Comparison of ENCODE assay signal across 29 mouse cellular contexts in genomic region chr2:172062876-172063275, GRCm38 (mm10). TPM values are rescaled to one million over a fixed set of nuclear protein-coding genes. Genes with fewer than 3 reads are reported as not detected.
"Had no signal": no experiment of that assay in that cellular context is flagged by ENCODE, and none has a peak within 500 bp of the region (broad histone marks: within the 10 kb centered on the region; RNA-seq: fewer than 3 reads in every experiment).

No protein-coding gene starts in this region.

- H3K27ac ChIP-seq: embryonic facial prominence, embryonic 10.5 days; embryonic facial prominence, embryonic 12.5 days; embryonic facial prominence, embryonic 13.5 days; embryonic facial prominence, embryonic 15.5 days; forebrain, embryonic 10.5 days; forebrain, embryonic 12.5 days; forebrain, embryonic 13.5 days; forebrain, embryonic 15.5 days; gastrocnemius, adult 2 months; heart, adult 2 months had no signal

- H3K4me2 ChIP-seq: embryonic facial prominence, embryonic 12.5 days; embryonic facial prominence, embryonic 13.5 days; embryonic facial prominence, embryonic 15.5 days; forebrain, embryonic 12.5 days; forebrain, embryonic 13.5 days; forebrain, embryonic 15.5 days had no signal

- H3K4me3 ChIP-seq: embryonic facial prominence, embryonic 10.5 days; embryonic facial prominence, embryonic 12.5 days; embryonic facial prominence, embryonic 13.5 days; embryonic facial prominence, embryonic 15.5 days; erythroblast, embryonic 14.5 days; forebrain, embryonic 10.5 days; forebrain, embryonic 12.5 days; forebrain, embryonic 13.5 days; forebrain, embryonic 15.5 days; gastrocnemius, adult 2 months; heart, adult 2 months had no signal

- ATAC-seq: forebrain, embryonic 13.5 days; forebrain, embryonic 14.5 days; forebrain, embryonic 15.5 days; forebrain, embryonic 16.5 days; forebrain, postnatal 0 days had no signal

- H3K9ac ChIP-seq: embryonic facial prominence, embryonic 12.5 days; embryonic facial prominence, embryonic 13.5 days; embryonic facial prominence, embryonic 15.5 days; forebrain, embryonic 12.5 days; forebrain, embryonic 13.5 days; forebrain, embryonic 15.5 days; forebrain, postnatal 0 days had no signal

- H3K36me3 ChIP-seq: embryonic facial prominence, embryonic 10.5 days; embryonic facial prominence, embryonic 12.5 days; embryonic facial prominence, embryonic 13.5 days; embryonic facial prominence, embryonic 15.5 days; forebrain, embryonic 10.5 days; forebrain, embryonic 12.5 days; forebrain, embryonic 15.5 days had no signal

- H3K4me1 ChIP-seq: embryonic facial prominence, embryonic 10.5 days; embryonic facial prominence, embryonic 12.5 days; embryonic facial prominence, embryonic 13.5 days; embryonic facial prominence, embryonic 15.5 days; forebrain, embryonic 10.5 days; forebrain, embryonic 13.5 days; forebrain, embryonic 15.5 days had no signal

- H3K9me3 ChIP-seq: embryonic facial prominence, embryonic 13.5 days; embryonic facial prominence, embryonic 15.5 days; forebrain, embryonic 15.5 days had no signal

- DNase-seq: cerebellum, adult 8-10 months; cerebellum, adult 9-10 months; cerebellum, adult 9-11 months; cerebellum, postnatal 10 days; cerebellum, postnatal 14 days; cerebellum, postnatal 25 days; cerebellum, postnatal 36 days; embryo, embryonic 11 days; forebrain, postnatal 0 days; gastrocnemius, adult 2 months; gastrocnemius, postnatal 10 days; gastrocnemius, postnatal 14 days; gastrocnemius, postnatal 25 days; gastrocnemius, postnatal 36 days; heart, adult 11 months; heart, adult 18-20 months; heart, adult 2 months had no signal

- H3K27me3 ChIP-seq: embryonic facial prominence, embryonic 12.5 days; embryonic facial prominence, embryonic 13.5 days; embryonic facial prominence, embryonic 15.5 days; forebrain, embryonic 12.5 days; forebrain, embryonic 13.5 days; forebrain, embryonic 15.5 days had no signal

RNA-seq across cellular contexts. Expression of gene Cbln4, which starts 19.6 kb away (rescaled TPM):
- polyA plus RNA-seq: gonadal fat pad, adult 2 months; heart, adult 2 months had no signal
